Mouse (Mus musculus) retina, embryonic 14.5 days (tissue): ENCODE results near the gene Frmd4a.

ENCODE experiments used
- DNase-seq: peaks from one replicate; pipeline ENCODE4 v3.0.0-alpha.2; 2015; ENCODE audit warnings: low spot score

The Frmd4a gene

DNA sequence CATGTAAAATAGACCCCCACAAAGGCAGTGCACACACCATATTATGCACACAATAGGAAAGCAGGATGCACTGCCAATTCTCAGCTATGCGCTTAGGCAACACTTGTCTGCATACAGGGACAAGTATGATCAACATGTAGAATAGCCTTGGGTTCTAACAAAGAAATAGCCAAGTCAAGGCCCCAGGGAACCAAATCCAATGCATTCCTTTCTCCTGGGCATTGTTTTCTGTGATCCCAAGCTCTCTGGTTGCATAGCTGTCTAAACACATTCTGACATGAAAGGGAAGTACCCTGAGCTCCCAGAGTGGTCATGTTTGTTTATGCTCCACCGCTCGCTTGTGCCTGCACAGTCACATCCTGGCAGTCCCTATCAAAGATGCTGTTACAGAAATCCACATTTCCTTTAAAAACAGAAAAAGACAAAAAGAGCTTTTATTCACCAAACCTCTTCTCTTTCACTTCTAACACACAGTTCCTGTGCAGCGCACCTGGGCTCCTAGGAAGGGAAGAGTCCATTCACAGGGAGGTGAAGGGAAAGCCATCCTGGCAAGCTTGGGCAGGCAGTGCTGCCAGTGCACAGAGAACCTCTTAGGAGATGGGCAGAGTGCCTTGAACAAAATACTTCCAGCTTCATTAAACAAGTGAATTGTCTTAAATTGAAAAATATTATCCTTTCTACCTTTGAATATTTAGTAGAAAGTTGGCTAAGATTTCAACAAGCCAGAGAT lies 124.9 kb downstream of the Frmd4a start:
- DNase-seq, result peak; percentile 54

DNA sequence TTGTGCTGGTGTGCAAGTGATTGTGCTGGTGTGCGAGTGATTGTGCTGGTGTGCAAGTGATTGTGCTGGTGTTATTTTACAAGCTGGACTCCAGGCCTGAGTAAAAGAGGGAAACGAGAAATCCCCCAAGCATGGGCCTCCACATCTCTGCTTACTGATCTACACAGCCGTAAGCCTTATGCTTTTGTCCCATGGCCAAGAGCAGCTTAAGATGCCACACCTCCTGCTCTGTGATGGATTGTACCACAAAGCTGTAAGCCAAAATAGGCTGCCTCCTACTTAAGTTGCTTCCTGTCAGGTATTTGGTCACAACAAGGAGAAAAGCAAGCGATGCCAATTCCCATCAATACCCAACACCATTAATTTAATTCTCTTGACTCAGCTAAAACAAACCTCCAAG lies 126.9 kb downstream of the Frmd4a start:
- no peak for DNase-seq

DNA sequence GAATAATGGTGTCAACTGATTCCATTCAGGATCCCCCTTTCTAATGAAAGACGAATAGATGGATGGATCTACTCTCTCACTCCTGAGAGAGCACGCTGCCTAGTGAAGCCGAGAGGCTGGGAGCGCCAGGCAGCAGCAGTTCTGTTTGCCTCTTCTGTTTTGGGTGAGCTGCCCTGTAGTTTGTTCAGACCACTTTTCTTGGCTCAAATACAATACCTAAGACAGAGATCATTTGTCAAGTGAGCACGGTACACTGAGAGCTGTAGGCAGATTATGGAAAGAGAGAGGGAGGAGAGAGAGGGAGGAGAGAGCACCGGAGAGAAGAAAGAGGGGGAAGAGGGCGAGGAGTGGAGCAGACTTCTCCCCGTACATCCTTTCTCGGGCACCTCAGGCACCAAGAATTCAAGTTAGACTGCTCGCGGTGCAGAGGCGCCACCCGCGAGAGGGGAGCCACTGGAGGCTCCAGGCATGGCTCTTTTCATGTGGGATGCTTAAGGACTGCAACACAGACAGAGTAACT lies 135.1 kb downstream of the Frmd4a start:
- DNase-seq, result peak; percentile 52

DNA sequence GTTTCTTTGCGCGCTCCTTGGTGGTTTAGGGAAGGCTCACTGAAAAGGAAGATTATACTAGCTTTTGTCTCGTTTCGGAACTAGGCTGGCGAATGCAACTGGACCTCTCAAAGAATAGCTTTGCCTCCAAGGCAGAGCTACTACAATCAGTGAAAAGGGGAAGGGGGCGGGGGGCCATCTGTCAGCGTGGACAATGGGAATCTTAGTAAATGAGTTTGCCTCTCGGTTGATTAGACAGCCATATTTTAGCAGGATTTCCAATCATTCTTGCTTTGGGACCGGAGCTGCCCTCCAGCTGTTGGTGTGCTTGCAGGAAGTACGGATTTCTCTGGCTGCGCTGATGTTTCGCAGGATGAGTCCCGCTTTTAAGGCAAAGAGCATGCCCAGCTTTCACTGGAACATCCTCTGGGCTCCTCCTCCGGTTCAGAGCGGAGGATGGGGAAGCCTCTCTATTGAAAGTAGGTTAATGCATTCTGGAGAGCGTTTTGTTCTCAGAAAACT lies 135.7 kb downstream of the Frmd4a start:
- DNase-seq, result peak; percentile 88

DNA sequence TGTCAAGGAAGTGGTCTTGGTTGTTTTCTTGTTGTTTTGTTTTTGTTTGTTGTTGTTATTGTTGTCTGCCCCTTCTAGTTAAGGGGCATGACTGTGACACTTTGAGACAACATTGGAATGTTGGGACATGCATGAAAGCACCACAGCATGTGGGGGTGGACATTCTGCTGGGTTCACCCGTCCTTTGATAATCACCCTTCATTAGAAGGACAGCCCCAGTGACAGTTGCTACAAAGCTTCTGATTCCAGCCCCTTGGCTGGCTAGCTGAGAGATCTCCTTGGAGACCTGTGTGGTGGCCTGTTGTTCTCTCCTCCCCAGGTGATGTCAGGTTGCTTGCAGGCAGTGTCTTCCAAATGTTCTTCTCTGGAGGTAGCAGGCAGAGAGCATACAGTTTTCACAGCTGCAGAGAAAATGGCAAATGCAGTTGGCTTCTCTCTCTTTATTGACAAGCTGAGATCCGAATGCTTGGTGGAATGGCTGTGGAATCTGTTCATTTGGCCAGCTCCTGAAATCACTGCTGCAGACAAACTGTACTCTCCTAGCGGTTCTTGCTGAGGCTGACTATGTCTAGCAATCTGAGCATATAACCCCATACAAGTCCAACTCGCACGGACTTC lies 136.6 kb downstream of the Frmd4a start:
- peak; percentile 72 for DNase-seq

DNA sequence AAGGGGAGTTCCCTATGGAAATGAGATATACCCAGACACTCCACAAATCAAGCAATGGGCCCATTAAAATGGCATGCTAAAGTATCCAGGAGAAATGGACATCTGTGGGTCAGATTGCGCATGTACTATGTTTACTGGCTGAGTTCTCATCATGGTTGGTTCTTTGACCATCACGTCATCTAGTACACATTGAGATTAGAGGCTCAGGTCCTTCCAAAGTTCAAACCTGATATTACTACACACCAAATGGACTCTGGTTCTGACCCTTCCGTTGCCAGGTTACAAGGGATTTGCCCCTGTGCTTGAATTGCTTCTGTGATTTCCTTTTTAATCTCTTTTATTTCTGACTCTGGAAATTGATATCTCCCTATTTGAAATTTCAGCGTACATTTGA lies 137.1 kb downstream of the Frmd4a start:
- no peak for DNase-seq

DNA sequence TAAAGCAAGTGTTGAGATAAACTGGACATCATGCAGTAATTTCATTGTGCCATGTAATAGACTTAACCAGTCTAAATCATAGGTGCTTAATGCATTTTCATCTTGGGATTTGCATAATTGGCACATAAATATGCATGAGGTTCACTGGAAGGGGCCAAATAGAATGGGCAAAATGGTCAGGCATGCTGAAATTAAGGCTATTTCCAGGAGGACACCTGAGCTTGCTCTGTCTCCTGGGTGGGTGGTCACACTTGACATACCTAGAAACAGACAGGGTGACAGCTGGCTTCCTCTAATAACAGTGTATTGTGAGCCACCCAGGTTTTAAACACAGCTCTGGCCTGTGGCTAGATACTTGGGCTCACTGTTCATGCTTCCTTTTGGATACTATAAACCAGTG lies 137.9 kb downstream of the Frmd4a start:
- no peak for DNase-seq

DNA sequence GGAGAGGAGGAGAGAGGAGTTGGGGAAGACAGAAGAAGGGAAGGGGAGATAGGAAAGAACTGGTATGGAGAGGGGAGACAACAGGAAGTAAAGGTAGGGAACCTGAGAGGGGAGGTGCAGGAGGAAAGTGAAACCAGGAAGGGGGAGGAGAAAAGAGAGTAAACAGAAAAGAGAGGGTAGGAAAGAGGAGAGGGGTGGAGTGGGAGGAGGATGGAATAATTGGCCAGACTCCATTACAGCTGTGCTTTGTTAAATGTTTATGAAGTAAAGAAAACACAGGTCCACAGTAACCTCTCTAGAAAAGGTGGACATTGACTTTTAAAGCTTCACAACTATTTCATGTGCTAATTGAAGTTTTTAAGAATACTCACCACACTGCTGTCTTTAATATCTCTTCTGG lies 139.0 kb downstream of the Frmd4a start:
- no peak for DNase-seq

DNA sequence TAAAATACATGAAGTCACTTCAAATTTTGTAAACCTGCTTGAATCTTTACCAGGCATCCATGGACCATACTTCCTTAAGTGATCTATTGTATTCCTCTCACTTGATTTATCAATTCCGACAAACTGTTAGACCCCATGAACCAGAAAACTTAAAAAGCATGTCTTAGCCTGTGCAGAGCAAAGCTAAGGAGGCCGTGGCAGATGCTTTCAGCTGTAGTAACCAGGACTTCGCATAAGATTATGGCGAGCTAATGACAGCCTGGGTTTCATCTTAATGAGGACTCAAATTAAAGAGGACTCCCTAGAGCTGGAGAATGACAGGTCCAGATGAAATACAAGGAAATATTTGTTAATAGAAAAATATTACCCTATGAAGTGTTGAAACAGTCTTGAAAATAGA lies 139.9 kb downstream of the Frmd4a start:
- DNase-seq, result peak; percentile 76

DNA sequence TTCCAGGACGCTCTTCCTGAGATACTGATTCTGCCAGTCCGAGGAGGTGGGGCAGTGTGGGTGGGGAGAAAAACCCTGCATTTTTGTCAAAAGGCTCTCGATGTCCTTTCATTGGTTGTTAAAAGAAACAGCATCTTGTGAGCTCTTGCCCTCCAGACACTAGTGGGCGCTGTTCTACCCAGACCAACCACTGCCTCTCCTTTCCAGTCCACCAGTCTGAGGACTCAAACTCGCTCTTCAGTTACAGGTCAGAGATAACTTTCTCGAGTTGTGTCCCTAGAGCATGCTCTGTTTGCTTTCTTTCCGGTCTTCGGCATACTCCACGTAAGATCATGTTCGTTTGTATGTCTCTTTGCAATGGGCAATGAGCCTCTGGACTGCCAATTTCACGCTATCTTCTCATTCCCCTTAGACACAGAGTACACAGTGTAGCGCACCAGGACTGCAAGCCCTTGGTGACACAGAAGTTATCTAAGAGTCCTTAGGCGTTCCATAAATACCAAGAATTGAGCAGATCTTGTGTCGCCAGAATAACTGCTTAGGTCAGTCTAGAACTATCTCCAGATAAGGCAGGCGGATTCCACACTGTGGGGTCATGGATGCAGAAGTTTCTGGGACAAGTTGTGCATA lies 142.2 kb downstream of the Frmd4a start:
- peak; percentile 39 for DNase-seq

DNA sequence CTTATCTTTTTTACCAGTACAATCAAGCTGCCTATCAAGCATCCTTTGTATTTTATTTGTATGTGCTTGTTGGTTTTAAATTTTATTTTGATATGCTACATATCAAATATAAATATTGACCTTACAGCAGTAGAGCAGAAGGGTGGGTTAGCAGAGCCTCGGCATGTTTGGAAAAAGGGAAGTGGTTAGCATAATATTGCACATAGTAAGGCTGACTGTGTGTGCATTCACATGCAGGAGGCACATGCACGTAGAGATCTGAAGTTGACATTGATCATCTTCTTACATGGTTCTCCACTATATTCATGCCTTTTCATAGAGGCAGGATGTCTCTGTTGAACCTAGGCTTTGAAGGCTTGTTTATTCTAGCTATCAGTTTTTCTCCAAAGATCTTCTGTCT lies 148.7 kb downstream of the Frmd4a start:
- DNase-seq, result no peak

DNA sequence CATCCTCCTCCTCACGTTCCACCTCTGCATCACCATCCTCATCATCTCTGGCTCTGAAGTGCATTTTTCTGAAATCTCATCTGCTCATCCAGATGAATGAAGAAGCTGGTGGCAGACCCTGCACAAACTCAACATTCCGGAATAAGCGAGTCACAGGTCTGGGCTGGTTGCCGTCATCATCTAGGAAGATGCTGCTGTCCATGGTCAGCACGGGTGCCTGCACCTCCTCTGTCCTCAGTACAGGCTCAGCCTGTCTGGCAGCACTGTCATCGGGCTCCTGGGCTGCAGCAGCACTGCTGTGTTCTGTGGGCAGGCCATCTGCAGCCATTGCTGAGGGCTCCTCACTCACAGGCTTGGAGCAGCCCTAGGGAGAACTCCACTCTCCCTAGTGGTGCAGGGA lies 149.6 kb downstream of the Frmd4a start:
- DNase-seq, result no peak

DNA sequence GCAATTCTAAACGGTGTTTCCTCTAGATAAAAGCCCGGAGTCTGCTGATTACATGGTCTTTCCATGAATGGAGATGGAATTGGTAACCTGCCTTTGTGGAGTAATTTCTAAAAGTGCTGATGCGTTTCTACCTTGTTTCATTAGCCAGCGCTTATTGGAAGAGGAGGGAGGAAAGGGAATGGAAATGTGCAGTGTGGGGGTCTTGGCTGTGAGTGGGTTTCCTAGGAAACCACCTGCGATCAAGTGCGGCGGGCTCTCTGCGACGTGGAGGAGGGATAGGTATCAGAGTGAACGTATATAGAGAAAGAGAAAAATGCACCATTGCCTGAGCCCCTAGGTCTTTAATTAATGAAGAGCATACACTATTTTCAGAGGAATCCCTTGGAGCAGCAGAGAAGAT lies 152.2 kb downstream of the Frmd4a start:
- no peak for DNase-seq

DNA sequence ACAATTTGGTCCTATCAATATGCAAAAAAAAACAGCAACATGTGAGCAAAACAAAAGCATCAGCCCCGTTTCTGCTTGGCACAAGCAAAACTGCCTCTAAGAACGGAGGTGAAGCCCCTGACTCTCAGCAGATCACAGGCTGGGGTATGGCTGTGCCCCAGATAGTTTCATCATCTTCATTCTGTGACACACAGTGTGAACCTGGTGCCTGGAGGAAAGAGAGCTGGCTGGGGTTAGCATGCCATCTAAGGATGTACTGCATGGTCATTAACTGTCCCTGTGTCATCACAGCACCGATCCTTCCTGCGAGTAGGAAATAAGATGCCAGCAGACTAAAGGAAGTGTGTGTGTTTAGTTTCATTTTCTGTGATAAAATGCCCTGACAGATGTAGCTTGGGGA lies 152.7 kb downstream of the Frmd4a start:
- no peak for DNase-seq

DNA sequence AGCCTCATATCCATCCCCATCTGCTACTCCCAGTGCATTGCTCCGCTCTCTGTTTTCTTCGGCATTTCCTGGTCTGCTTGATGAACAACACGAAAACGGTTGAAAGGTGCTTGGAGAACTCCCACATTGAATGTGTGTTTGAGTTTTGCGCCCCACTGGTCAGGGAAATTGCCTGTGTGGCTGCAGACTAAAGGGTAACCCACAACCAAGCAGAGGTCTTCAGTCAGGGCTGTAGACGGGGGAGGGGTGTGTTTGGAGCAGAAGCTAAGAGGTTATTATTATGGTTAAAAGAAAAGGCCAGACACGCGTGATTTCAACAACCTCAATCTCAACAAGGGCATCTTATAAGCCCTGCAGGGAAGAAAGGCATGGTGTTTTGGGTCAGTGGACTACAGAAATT lies 167.5 kb downstream of the Frmd4a start:
- DNase-seq, result no peak

DNA sequence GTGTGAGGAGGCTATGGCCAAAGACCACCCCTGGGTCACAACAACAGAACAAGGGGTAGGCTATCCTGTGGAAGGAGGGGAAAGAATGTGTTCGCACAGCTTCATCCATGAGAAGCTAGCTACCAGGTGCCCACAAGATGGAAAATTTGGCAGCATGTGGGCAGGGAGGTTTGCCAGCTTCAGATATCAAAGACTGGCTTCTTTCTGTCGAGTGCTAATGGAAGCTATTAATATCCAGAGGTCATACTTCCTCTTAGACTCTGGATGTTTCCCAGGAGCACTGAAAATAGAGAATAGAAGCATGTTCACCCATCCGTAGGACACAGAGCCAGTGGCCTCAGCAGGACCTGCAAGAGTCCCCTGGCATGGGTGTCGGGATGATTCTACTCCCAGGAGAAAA lies 170.0 kb downstream of the Frmd4a start:
- DNase-seq, result no peak

DNA sequence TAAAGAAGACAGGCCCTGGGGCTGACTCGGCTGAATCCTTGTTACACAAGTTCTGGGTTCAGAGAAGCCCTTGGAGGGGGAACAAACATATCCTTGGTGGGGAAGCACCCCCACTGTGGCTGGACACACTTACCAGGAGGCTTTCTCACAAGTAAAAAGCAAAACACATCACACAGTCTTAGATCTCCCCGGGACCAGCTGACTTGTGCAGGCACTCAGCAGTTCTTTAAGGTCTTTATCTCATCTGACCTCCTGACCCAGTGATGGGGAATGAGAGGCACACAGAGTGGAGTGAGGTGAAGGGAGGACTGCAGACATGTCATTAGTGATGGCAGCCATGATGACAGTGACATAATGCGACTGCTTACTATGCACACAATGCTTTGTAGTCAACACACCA lies 170.8 kb downstream of the Frmd4a start:
- DNase-seq, result peak; percentile 30

DNA sequence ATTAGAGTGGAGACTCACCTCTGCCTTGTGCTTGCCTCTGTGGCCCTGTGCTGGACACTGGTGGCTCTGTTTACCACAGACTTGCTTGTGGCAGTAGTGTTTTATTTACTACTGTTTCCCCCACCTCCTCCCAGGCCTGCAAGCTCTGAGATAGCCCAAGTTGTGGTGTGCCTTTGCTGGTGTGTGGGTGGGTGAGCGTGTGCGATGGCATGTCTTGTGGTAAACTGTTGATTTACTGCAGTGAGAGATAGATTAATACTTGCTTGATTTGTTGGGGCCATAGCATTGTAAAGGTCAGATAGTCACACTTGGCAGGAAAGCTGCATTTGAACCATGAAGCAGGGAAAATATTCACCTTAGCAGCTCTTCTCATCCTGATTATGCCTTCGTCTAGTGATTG lies 172.8 kb downstream of the Frmd4a start:
- DNase-seq, result no peak

DNA sequence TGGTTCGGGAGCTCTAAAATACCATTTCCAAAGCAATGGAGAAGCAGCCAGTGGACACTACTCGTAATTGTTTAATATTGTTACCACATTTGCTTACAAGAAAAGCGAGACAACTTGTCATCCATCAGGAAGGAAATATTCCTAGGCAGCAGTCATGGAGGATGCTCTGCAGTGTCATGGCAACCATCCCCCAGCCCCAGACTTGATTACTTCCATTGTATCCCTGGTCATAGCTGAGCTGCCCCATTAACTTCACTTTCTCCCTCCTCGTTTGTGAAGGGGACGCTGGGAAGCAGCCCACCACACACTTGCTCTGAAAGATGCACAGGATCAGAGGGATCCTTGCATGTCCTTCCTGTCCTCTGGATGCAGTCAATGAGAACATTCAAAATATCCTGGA lies 173.5 kb downstream of the Frmd4a start:
- peak; percentile 28 for DNase-seq

DNA sequence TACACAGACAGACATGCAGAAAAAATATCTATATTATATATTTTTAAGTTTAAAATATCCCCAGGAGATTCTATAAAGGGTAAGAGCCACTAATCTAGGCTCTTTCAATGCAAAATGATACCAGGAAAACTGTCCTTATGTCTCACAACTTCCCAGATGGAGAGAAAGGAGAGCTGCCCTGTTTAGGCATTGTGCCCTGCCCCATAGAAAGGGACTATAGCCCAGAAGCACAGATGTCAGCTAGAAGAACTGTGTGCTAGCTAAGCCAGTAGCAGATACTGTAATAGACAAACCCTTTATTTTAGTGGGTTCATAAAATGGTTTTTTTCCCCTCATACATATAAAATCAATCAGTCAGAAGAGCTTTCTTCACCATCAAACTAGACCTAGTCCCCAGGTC lies 175.7 kb downstream of the Frmd4a start:
- no peak for DNase-seq

DNA sequence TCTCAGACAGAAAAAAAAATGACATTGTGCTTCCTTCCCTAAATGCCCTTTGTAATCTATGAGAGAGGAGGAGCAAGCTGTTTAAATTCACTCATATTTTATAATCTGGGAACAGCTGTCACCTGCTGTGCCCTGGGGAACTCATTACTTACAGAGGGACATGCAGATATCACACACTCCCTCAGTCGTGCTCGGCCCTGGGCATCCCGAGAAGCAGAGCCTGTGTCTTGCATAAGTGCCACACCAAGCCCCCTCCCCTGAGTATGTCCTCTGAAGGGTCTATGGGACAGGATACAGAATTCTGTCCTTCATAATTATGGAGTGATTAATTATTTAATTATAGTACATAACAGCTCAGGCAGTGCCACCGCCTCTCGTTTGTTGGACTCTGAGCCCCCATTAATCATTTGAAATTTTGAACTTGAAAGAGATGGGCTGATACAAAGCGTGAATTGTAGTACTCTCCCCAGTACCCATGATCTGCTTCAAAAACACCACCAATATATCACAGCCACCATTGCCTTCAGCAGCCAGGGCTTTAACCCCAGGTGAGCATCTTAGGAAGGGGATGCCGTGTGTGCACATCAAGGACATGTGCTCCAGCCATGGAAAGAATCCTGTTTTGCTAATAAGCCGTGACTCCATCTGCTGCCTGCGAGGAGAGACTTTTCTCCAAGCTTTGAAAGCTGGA lies 177.0 kb downstream of the Frmd4a start:
- DNase-seq, result no peak

DNA sequence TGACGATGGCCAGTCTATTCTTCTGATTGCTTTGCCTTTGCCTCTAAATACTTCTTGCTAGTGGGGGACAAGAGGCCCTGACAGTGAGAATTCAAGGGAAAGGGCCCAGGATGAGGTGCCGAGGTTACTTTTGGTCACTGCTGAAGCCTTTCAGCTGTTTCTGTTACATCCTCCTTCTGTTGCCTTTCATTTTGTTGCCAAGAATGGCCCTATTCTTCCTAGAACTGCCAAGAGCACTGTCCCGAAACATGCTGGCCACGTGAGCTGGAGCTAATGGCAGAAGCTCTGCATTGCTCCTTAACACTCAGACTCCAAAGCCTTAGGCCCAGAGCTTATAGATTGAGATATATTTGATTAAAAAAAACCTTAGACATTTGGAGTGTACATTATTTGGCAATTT lies 178.5 kb downstream of the Frmd4a start:
- no peak for DNase-seq

DNA sequence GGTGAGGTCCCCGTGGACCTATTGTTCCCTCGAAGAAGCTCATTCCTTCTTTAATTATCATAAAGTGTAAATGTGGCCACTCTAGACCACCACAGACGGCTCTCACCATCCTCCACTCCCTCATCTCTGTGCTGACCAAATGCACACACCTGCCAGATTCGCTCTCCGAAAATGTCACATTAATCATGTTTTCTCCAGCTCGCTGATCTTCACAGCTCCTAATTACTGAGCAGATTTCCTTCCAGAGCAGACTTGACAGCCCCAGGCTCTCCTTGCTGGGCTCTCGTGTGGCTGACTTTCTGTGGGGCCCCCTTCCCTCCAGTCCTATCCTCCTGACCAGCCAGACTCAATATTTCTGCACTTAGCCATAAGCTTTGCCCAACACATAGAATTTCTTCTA lies 191.7 kb downstream of the Frmd4a start:
- peak; percentile 63 for DNase-seq
